Mouse (Mus musculus) lung, adult 2 months (tissue): ENCODE measurements around the gene Uhrf2. TPM values are rescaled to one million over a fixed set of nuclear protein-coding genes. Genes with fewer than 3 reads are reported as not detected.

Experiments used
- DNase-seq: peaks from one replicate; pipeline ENCODE4 v3.0.0; 2022
- H3K4me1 ChIP-seq: fragments of 200-500 bp; 2 replicates; pipeline ENCODE4 v1.6.1; 2011; ENCODE audit warnings: low read length; ENCODE audit not compliant: control insufficient read depth, insufficient read depth
- H3K4me3 ChIP-seq: fragments of 200-500 bp; replicated peaks from 2 replicates; pipeline ENCODE3; 2011; ENCODE audit warnings: low read depth, mild to moderate bottlenecking, control low read depth, low read length; ENCODE audit errors: extremely low read depth
- CTCF ChIP-seq: fragments of 200-500 bp; IDR thresholded peaks from 2 replicates; pipeline ENCODE4 v1.5.1; 2011; ENCODE audit warnings: mild to moderate bottlenecking, low read length, control low read depth; ENCODE audit not compliant: insufficient read depth
- POLR2A ChIP-seq: fragments of 200-500 bp; IDR thresholded peaks from 2 replicates; pipeline ENCODE4 v1.6.1; 2011; ENCODE audit warnings: low read depth, mild to moderate bottlenecking, control low read depth, low read length, borderline replicate concordance; ENCODE audit errors: extremely low read depth
- WGBS: fragments of 180-500 bp; shearing (Covaris S2); methylation state at CpG from one replicate; pipeline ENCODE4 v1.1.7; 2018; 5-methylcytosine and 5-hydroxymethylcytosine counted together
- polyA plus RNA-seq: library from polyadenylated mRNA; depleted of rRNA; stranded (reverse); fragments of >200 nt; gene quantifications from 2 replicates; pipeline ENCODE4 v1.2.3, GENCODE M21; 2012

Uhrf2 gene
- polyA plus RNA-seq, 1 experiment = 27.5 TPM

GRCm38 (mm10) chr19:30102620-30103019 is 72.3 kb downstream of the Uhrf2 start:
- DNase-seq = no peak
- 74% methylated on average over 6 of the region's 6 CpGs for WGBS
- Histone ChIP-seq H3K4me1 (no peaks in the 10 kb centered on the region), H3K4me3 (no peak overlapping the region)
- TF ChIP-seq POLR2A = no peak
- TF ChIP-seq CTCF = no peak

GRCm38 (mm10) chr19:30105045-30105842 is 74.9 kb downstream of the Uhrf2 start:
- Histone ChIP-seq H3K4me1 (no peaks in the 10 kb centered on the region), H3K4me3 (no peak overlapping the region)
- 83% methylated on average over 6 of the region's 6 CpGs for WGBS
- no peak for TF ChIP-seq POLR2A
- no peak for TF ChIP-seq CTCF
- DNase-seq = no peak

GRCm38 (mm10) chr19:30107221-30107845 is 77.0 kb downstream of the Uhrf2 start:
- Histone ChIP-seq H3K4me3 (no peak overlapping the region), H3K4me1 (no peaks in the 10 kb centered on the region)
- WGBS = 58% methylated on average over 10 of the region's 10 CpGs
- TF ChIP-seq POLR2A (no peak), CTCF (no peak)
- DNase-seq = no peak

GRCm38 (mm10) chr19:30108616-30109015 is 78.3 kb downstream of the Uhrf2 start:
- Histone ChIP-seq H3K4me3 (no peak overlapping the region), H3K4me1 (no peaks in the 10 kb centered on the region)
- no peak for TF ChIP-seq POLR2A
- no peak for TF ChIP-seq CTCF
- DNase-seq = no peak

GRCm38 (mm10) chr19:30109122-30109521 is 78.8 kb downstream of the Uhrf2 start:
- WGBS = 86% methylated on average over 6 of the region's 6 CpGs
- H3K4me1 ChIP-seq = no peaks in the 10 kb centered on the region
- DNase-seq = no peak
- TF ChIP-seq CTCF (no peak), POLR2A (no peak)
- H3K4me3 ChIP-seq = no peak overlapping the region

- 98% methylated on average over 3 of the region's 3 CpGs for WGBS
- Histone ChIP-seq H3K4me3 (no peak overlapping the region), H3K4me1 (no peaks in the 10 kb centered on the region)
- no peak for DNase-seq
- no peak for TF ChIP-seq POLR2A
- TF ChIP-seq CTCF = no peak
Measured at GRCm38 (mm10) chr19:30111421-30111820, 81.1 kb downstream of the Uhrf2 start.

- WGBS = 89% methylated on average over 16 of the region's 16 CpGs
- no peaks in the 10 kb centered on the region for H3K4me1 ChIP-seq
- no peak for DNase-seq
- TF ChIP-seq CTCF = no peak
- TF ChIP-seq POLR2A = no peak
- H3K4me3 ChIP-seq = no peak overlapping the region
Measured at GRCm38 (mm10) chr19:30112961-30113688, 82.8 kb downstream of the Uhrf2 start.

- Histone ChIP-seq H3K4me1 (no peaks in the 10 kb centered on the region), H3K4me3 (no peak overlapping the region)
- TF ChIP-seq CTCF (no peak), POLR2A (no peak)
- 32% methylated on average over 14 of the region's 14 CpGs for WGBS
- no peak for DNase-seq
Measured at GRCm38 (mm10) chr19:30114919-30115441, 84.7 kb downstream of the Uhrf2 start.

GRCm38 (mm10) chr19:30115606-30116005 is 85.3 kb downstream of the Uhrf2 start:
- 77% methylated on average over 5 of the region's 5 CpGs for WGBS
- no peak overlapping the region for H3K4me3 ChIP-seq
- DNase-seq = no peak
- TF ChIP-seq CTCF (no peak), POLR2A (no peak)
- no peaks in the 10 kb centered on the region for H3K4me1 ChIP-seq
